Mouse (Mus musculus): Measurements from ENCODE around the gene Coq8b.

The Coq8b gene

GRCm38 (mm10) chr7:27307551-27307950, 74.7 kb downstream of the Coq8b start:
- DNase-seq (ENCODE audit: low read depth, low spot score), result peak; percentile 87
